Comparison of ENCODE assay signal across 8 mouse cellular contexts in genomic region chr2:3119371-3119935, GRCm38 (mm10). TPM values are rescaled to one million over a fixed set of nuclear protein-coding genes. Genes with fewer than 3 reads are reported as not detected.
A peak's percentile ranks its signal among the peaks of the same experiment; 100 is the strongest.
DNase-seq lines count a peak whose midpoint lies in the region; ATAC-seq and TF ChIP-seq lines count a peak whose summit lies in the region.

No protein-coding gene starts in this region.

- peak overlapping the region; percentile 94 for H3K27ac ChIP-seq in heart, adult 2 months
- no peak overlapping the region for H3K27ac ChIP-seq in ES-E14 (ENCODE audit: insufficient read depth, low read depth, low read length, poor library complexity, severe bottlenecking)
- H3K27ac ChIP-seq in hindbrain, embryonic 12.5 days, result no peak overlapping the region
- no peak overlapping the region for H3K27ac ChIP-seq in midbrain, embryonic 11.5 days (ENCODE audit: low read depth, low read length)

- TF ChIP-seq POLR2A in heart, adult 2 months (IDR thresholded peaks at IDR 0.05; ENCODE audit: insufficient read depth, low read depth, low read length), result no peak

- intact Hi-C loops in heart, adult 2 months (cut with DNase I), result loop anchor here (2.0 to 10.0 kb wide), 5 partner anchors 53 to 295 kb away; partner anchors contain the start of genes Nmt2 and Rpp38

- no peak for TF ChIP-seq EP300 in heart, adult 2 months (IDR thresholded peaks at IDR 0.05; ENCODE audit: insufficient read depth, low read depth, low read length)

- H3K27me3 ChIP-seq in heart, adult 2 months (ENCODE audit: control insufficient read depth, insufficient read depth, low read length), result no peaks in the 10 kb centered on the region
- H3K27me3 ChIP-seq in hindbrain, embryonic 12.5 days, result no peaks in the 10 kb centered on the region
- H3K27me3 ChIP-seq in midbrain, embryonic 11.5 days (ENCODE audit: control insufficient read depth, insufficient read depth, low read length), result no peaks in the 10 kb centered on the region

- TF ChIP-seq CTCF in heart, adult 2 months (IDR thresholded peaks at IDR 0.05), result no peak

- H3K4me2 ChIP-seq in hindbrain, embryonic 12.5 days (replicated peaks), result peak overlapping the region; percentile 63
- H3K4me2 ChIP-seq in midbrain, embryonic 11.5 days, result peak overlapping the region; percentile 48

- in situ Hi-C loops in ES-E14 (cut with MboI; ENCODE audit: low sequenced_read_pairs in 2 of 2, unreplicated experiment in 2 of 2), result no loop called here

- peaks cover 11% of the 10 kb centered on the region for H3K4me1 ChIP-seq in heart, adult 2 months (ENCODE audit: control insufficient read depth, insufficient read depth, low read length)
- H3K4me1 ChIP-seq in ES-E14 (ENCODE audit: control insufficient read depth in 2 of 2, insufficient read depth in 2 of 2, low read length in 2 of 2, poor library complexity in 1 of 2), result no peaks in the 10 kb centered on the region
- H3K4me1 ChIP-seq in hindbrain, embryonic 12.5 days, result peaks cover 16% of the 10 kb centered on the region
- H3K4me1 ChIP-seq in midbrain, embryonic 11.5 days (ENCODE audit: control insufficient read depth, insufficient read depth, low read length), result peaks cover 9% of the 10 kb centered on the region

- 26% methylated on average over 4 of the region's 4 CpGs for WGBS in heart, adult 2 months
- WGBS in hindbrain, embryonic 12.5 days, result 23% methylated on average over 4 of the region's 4 CpGs
- 29% methylated on average over 4 of the region's 4 CpGs for WGBS in midbrain, embryonic 11.5 days

- peaks cover 9% of the 10 kb centered on the region for H3K36me3 ChIP-seq in heart, adult 2 months (ENCODE audit: control insufficient read depth, insufficient read depth, low read length)
- H3K36me3 ChIP-seq in ES-E14 (ENCODE audit: control insufficient read depth, insufficient read depth, low read length, poor library complexity, severe bottlenecking), result no peaks in the 10 kb centered on the region
- no peaks in the 10 kb centered on the region for H3K36me3 ChIP-seq in hindbrain, embryonic 12.5 days
- no peaks in the 10 kb centered on the region for H3K36me3 ChIP-seq in midbrain, embryonic 11.5 days (ENCODE audit: control insufficient read depth, insufficient read depth, low read length)

- DNase-seq in heart, adult 2 months, result peak in 1 of 2 experiments; percentile 3
- DNase-seq in heart, adult 8-10 months (ENCODE audit: low spot score), result no peak
- no peak for DNase-seq in ES-E14 (ENCODE audit: low read depth, low spot score)
- peak; percentile 91 for DNase-seq in midbrain, embryonic 11.5 days (ENCODE audit: low spot score, missing footprints)
- DNase-seq in embryo, embryonic 9.5 days (ENCODE audit: extremely low spot score), result no peak
- no peak for DNase-seq in adrenal gland, postnatal 4 days (ENCODE audit: low spot score in 2 of 2)
- no peak for DNase-seq in left cerebral cortex, adult 9 months (ENCODE audit: low spot score in 2 of 2)

- peak overlapping the region; percentile 84 for H3K4me3 ChIP-seq in heart, adult 2 months
- peak overlapping the region; percentile 91 to 92 for H3K4me3 ChIP-seq in ES-E14 (ENCODE audit: insufficient read depth in 1 of 2, low read depth in 1 of 2, low read length in 2 of 2, poor library complexity in 1 of 2, severe bottlenecking in 1 of 2)
- peak overlapping the region; percentile 92 for H3K4me3 ChIP-seq in hindbrain, embryonic 12.5 days
- H3K4me3 ChIP-seq in midbrain, embryonic 11.5 days (ENCODE audit: low read depth, low read length), result peak overlapping the region; percentile 87

- no peak for ATAC-seq in hindbrain, embryonic 12.5 days (ENCODE audit: low FRiP score)
- no peak for ATAC-seq in midbrain, embryonic 11.5 days (ENCODE audit: low FRiP score)

- peaks cover 2% of the 10 kb centered on the region; the same call in 1 of the 2 replicates for H3K79me2 ChIP-seq in heart, adult 2 months (replicated peaks; ENCODE audit: control insufficient read depth, insufficient read depth, low read length)

- peak overlapping the region; percentile 94 for H3K9ac ChIP-seq in heart, adult 2 months (ENCODE audit: low read depth, low read length)
- H3K9ac ChIP-seq in ES-E14 (ENCODE audit: insufficient read depth, low read depth, low read length, poor library complexity, severe bottlenecking), result no peak overlapping the region
- H3K9ac ChIP-seq in hindbrain, embryonic 12.5 days, result peak overlapping the region; percentile 95
- H3K9ac ChIP-seq in midbrain, embryonic 11.5 days (ENCODE audit: low read length), result peak overlapping the region; percentile 93

- no peaks in the 10 kb centered on the region for H3K9me3 ChIP-seq in ES-E14 (ENCODE audit: control insufficient read depth, insufficient read depth, low read depth, low read length)
- H3K9me3 ChIP-seq in hindbrain, embryonic 12.5 days (replicated peaks), result no peaks in the 10 kb centered on the region
- H3K9me3 ChIP-seq in midbrain, embryonic 11.5 days (ENCODE audit: control insufficient read depth, low read length), result no peaks in the 10 kb centered on the region

TF ChIP-seq in ES-E14, 5 proteins besides CTCF, POLR2A, EP300 and RAD21:
- TF ChIP-seq MAFK (IDR thresholded peaks at IDR 0.05; ENCODE audit: insufficient read depth, low read depth, low read length) (no peak), ZNF384 (IDR thresholded peaks at IDR 0.05; ENCODE audit: low read depth, low read length) (peak; percentile 76; the same call in 1 of the 2 replicates)

RNA-seq across cellular contexts. Expression of gene Fam171a1, which starts 5.4 kb away (rescaled TPM):
- total RNA-seq in heart, adult 2 months (2021), result 10 to 100 TPM; 14.1 to 14.3 TPM
- 10.8 and 19.2 TPM in 2 replicates for polyA plus RNA-seq in heart, adult 2 months (2012; rRNA removed)
- 10 to 100 TPM; 12.1 to 16.7 (median 14.0) TPM for total RNA-seq in heart, adult 8-10 months (2022)
- 6.6 and 8.1 TPM in 2 replicates for total RNA-seq in ES-E14 (2012; rRNA removed)
- 56.2 and 57.0 TPM in 2 replicates for polyA plus RNA-seq in hindbrain, embryonic 12.5 days (2016; fragmentation: Nextera tagmentation; extraction: Ambion mirVana)
- polyA plus RNA-seq in midbrain, embryonic 11.5 days (2014; fragmentation: Nextera tagmentation; extraction: Ambion mirVana), result 45.8 and 47.3 TPM in 2 replicates
- 10 to 100 TPM; 46.7 to 50.3 TPM for total RNA-seq in adrenal gland, postnatal 4 days (2021)
